Mouse (Mus musculus): ENCODE results near the gene Syne2. TPM values are rescaled to one million over a fixed set of nuclear protein-coding genes. Genes with fewer than 3 reads are reported as not detected.

Gene Syne2
- polyA plus RNA-seq, 1 experiment from 2014 or later: 45.9 TPM

GRCm38 (mm10) chr12:75822122-75822521, 4.2 kb downstream of the Syne2 start:
- no peak for ATAC-seq (ENCODE audit: low read depth)
- Histone ChIP-seq H3K27me3 (ENCODE audit: control insufficient read depth, insufficient read depth, low read length) (no peaks in the 10 kb centered on the region), H3K27ac (ENCODE audit: low read depth, low read length) (no peak overlapping the region), H3K4me3 (ENCODE audit: low read depth, low read length) (no peak overlapping the region), H3K9me3 (ENCODE audit: control insufficient read depth, low read length) (no peaks in the 10 kb centered on the region), H3K9ac (replicated peaks; ENCODE audit: low read depth, low read length) (no peak overlapping the region), H3K4me1 (ENCODE audit: control insufficient read depth, insufficient read depth, low read length) (peaks cover 6% of the 10 kb centered on the region; the same call in 1 of the 2 replicates), H3K36me3 (ENCODE audit: control insufficient read depth, insufficient read depth, low read length) (no peaks in the 10 kb centered on the region), H3K4me2 (ENCODE audit: low read depth, low read length) (no peak overlapping the region)
- WGBS: 50% methylated on average over 6 of the region's 6 CpGs

- Histone ChIP-seq H3K9me3 (ENCODE audit: control insufficient read depth, low read length) (no peaks in the 10 kb centered on the region), H3K36me3 (ENCODE audit: control insufficient read depth, insufficient read depth, low read length) (no peaks in the 10 kb centered on the region), H3K27ac (ENCODE audit: low read depth, low read length) (no peak overlapping the region), H3K9ac (replicated peaks; ENCODE audit: low read depth, low read length) (no peak overlapping the region), H3K4me2 (ENCODE audit: low read depth, low read length) (no peak overlapping the region), H3K4me1 (ENCODE audit: control insufficient read depth, insufficient read depth, low read length) (peaks cover 6% of the 10 kb centered on the region; the same call in 1 of the 2 replicates), H3K27me3 (ENCODE audit: control insufficient read depth, insufficient read depth, low read length) (no peaks in the 10 kb centered on the region), H3K4me3 (ENCODE audit: low read depth, low read length) (no peak overlapping the region)
- WGBS: 92% methylated on average over 6 of the region's 6 CpGs
- ATAC-seq (ENCODE audit: low read depth): no peak
These were observed 5.5 kb downstream of the Syne2 start for GRCm38 (mm10) chr12:75823475-75823874.

- Histone ChIP-seq H3K27ac (ENCODE audit: low read depth, low read length) (no peak overlapping the region), H3K4me1 (ENCODE audit: control insufficient read depth, insufficient read depth, low read length) (no peaks in the 10 kb centered on the region), H3K9me3 (ENCODE audit: control insufficient read depth, low read length) (no peaks in the 10 kb centered on the region), H3K27me3 (ENCODE audit: control insufficient read depth, insufficient read depth, low read length) (no peaks in the 10 kb centered on the region), H3K9ac (replicated peaks; ENCODE audit: low read depth, low read length) (no peak overlapping the region), H3K4me3 (ENCODE audit: low read depth, low read length) (no peak overlapping the region), H3K36me3 (ENCODE audit: control insufficient read depth, insufficient read depth, low read length) (no peaks in the 10 kb centered on the region), H3K4me2 (ENCODE audit: low read depth, low read length) (no peak overlapping the region)
- 89% methylated on average over 7 of the region's 7 CpGs for WGBS
- no peak for ATAC-seq (ENCODE audit: low read depth)
These were observed 7.5 kb downstream of the Syne2 start for GRCm38 (mm10) chr12:75825458-75825857.

GRCm38 (mm10) chr12:75826699-75827353, 8.9 kb downstream of the Syne2 start:
- Histone ChIP-seq H3K36me3 (ENCODE audit: control insufficient read depth, insufficient read depth, low read length) (no peaks in the 10 kb centered on the region), H3K4me2 (ENCODE audit: low read depth, low read length) (no peak overlapping the region), H3K27me3 (ENCODE audit: control insufficient read depth, insufficient read depth, low read length) (no peaks in the 10 kb centered on the region), H3K9ac (replicated peaks; ENCODE audit: low read depth, low read length) (no peak overlapping the region), H3K27ac (ENCODE audit: low read depth, low read length) (no peak overlapping the region), H3K4me3 (ENCODE audit: low read depth, low read length) (no peak overlapping the region), H3K4me1 (ENCODE audit: control insufficient read depth, insufficient read depth, low read length) (no peaks in the 10 kb centered on the region), H3K9me3 (ENCODE audit: control insufficient read depth, low read length) (no peaks in the 10 kb centered on the region)
- 64% methylated on average over 10 of the region's 10 CpGs for WGBS
- ATAC-seq (ENCODE audit: low read depth): no peak

GRCm38 (mm10) chr12:75827751-75828150, 9.8 kb downstream of the Syne2 start:
- Histone ChIP-seq H3K4me1 (ENCODE audit: control insufficient read depth, insufficient read depth, low read length) (no peaks in the 10 kb centered on the region), H3K4me3 (ENCODE audit: low read depth, low read length) (no peak overlapping the region), H3K27me3 (ENCODE audit: control insufficient read depth, insufficient read depth, low read length) (no peaks in the 10 kb centered on the region), H3K36me3 (ENCODE audit: control insufficient read depth, insufficient read depth, low read length) (no peaks in the 10 kb centered on the region), H3K9me3 (ENCODE audit: control insufficient read depth, low read length) (no peaks in the 10 kb centered on the region), H3K4me2 (ENCODE audit: low read depth, low read length) (no peak overlapping the region), H3K9ac (replicated peaks; ENCODE audit: low read depth, low read length) (no peak overlapping the region), H3K27ac (ENCODE audit: low read depth, low read length) (no peak overlapping the region)
- 81% methylated on average over 15 of the region's 15 CpGs for WGBS
- ATAC-seq (ENCODE audit: low read depth): no peak

GRCm38 (mm10) chr12:75829616-75830015, 11.7 kb downstream of the Syne2 start:
- Histone ChIP-seq H3K27ac (ENCODE audit: low read depth, low read length) (no peak overlapping the region), H3K4me2 (ENCODE audit: low read depth, low read length) (no peak overlapping the region), H3K4me3 (ENCODE audit: low read depth, low read length) (no peak overlapping the region), H3K36me3 (ENCODE audit: control insufficient read depth, insufficient read depth, low read length) (no peaks in the 10 kb centered on the region), H3K4me1 (ENCODE audit: control insufficient read depth, insufficient read depth, low read length) (no peaks in the 10 kb centered on the region), H3K9me3 (ENCODE audit: control insufficient read depth, low read length) (no peaks in the 10 kb centered on the region), H3K27me3 (ENCODE audit: control insufficient read depth, insufficient read depth, low read length) (no peaks in the 10 kb centered on the region), H3K9ac (replicated peaks; ENCODE audit: low read depth, low read length) (no peak overlapping the region)
- WGBS: 73% methylated on average over 5 of the region's 5 CpGs
- ATAC-seq (ENCODE audit: low read depth): no peak

GRCm38 (mm10) chr12:75833149-75833959, 15.4 kb downstream of the Syne2 start:
- no peaks in the 10 kb centered on the region for H3K9me3 ChIP-seq (ENCODE audit: control insufficient read depth, low read length)
- WGBS: 67% methylated on average over 12 of the region's 12 CpGs
- no peak for ATAC-seq (ENCODE audit: low read depth)
- no peaks in the 10 kb centered on the region for H3K36me3 ChIP-seq (ENCODE audit: control insufficient read depth, insufficient read depth, low read length)
- no peaks in the 10 kb centered on the region for H3K4me1 ChIP-seq (ENCODE audit: control insufficient read depth, insufficient read depth, low read length)
- no peak overlapping the region for H3K4me2 ChIP-seq (ENCODE audit: low read depth, low read length)
- H3K9ac ChIP-seq (replicated peaks; ENCODE audit: low read depth, low read length): no peak overlapping the region
- no peak overlapping the region for H3K4me3 ChIP-seq (ENCODE audit: low read depth, low read length)
- no peaks in the 10 kb centered on the region for H3K27me3 ChIP-seq (ENCODE audit: control insufficient read depth, insufficient read depth, low read length)
- no peak overlapping the region for H3K27ac ChIP-seq (ENCODE audit: low read depth, low read length)

GRCm38 (mm10) chr12:75833960-75834729, 16.2 kb downstream of the Syne2 start:
- ATAC-seq (ENCODE audit: low read depth): no peak
- H3K9me3 ChIP-seq (ENCODE audit: control insufficient read depth, low read length): no peaks in the 10 kb centered on the region
- H3K4me1 ChIP-seq (ENCODE audit: control insufficient read depth, insufficient read depth, low read length): peaks cover 2% of the 10 kb centered on the region; the same call in 1 of the 2 replicates
- H3K4me3 ChIP-seq (ENCODE audit: low read depth, low read length): no peak overlapping the region
- no peak overlapping the region for H3K27ac ChIP-seq (ENCODE audit: low read depth, low read length)
- H3K4me2 ChIP-seq (ENCODE audit: low read depth, low read length): no peak overlapping the region
- no peaks in the 10 kb centered on the region for H3K36me3 ChIP-seq (ENCODE audit: control insufficient read depth, insufficient read depth, low read length)
- H3K27me3 ChIP-seq (ENCODE audit: control insufficient read depth, insufficient read depth, low read length): no peaks in the 10 kb centered on the region
- no peak overlapping the region for H3K9ac ChIP-seq (replicated peaks; ENCODE audit: low read depth, low read length)
- 72% methylated on average over 14 of the region's 14 CpGs for WGBS
